Mouse (Mus musculus) erythroid progenitor cell, adult 5-6 weeks (primary cell): ENCODE results near the gene Eif2s1. TPM values are rescaled to one million over a fixed set of nuclear protein-coding genes. Genes with fewer than 3 reads are reported as not detected.

Experiments used
- ATAC-seq: replicated peaks from 2 replicates; pipeline ENCODE4 v1.8.0; 2016; ENCODE audit warnings: moderate number of reproducible peaks, mild to moderate bottlenecking, moderate TSS enrichment, inconsistent platforms; ENCODE audit not compliant: poor library complexity, low FRiP score, severe bottlenecking
- total RNA-seq, 2 experiments: library from RNA; stranded (forward) in 1 of 2; stranded (reverse) in 1 of 2; fragments of 150-400 nt in 1 of 2; fragments of 186-747, 209-891 nt in 1 of 2; gene quantifications; 2 replicates each; pipeline versions ENCODE4 v1.2.3 to v1.2.4; 2015 to 2017; ENCODE audit warnings: low replicate concordance in 2 of 2

Eif2s1 gene
- total RNA-seq (2015; ENCODE audit: low replicate concordance) (28.5 and 66.7 TPM in 2 replicates), total RNA-seq (2017; ENCODE audit: low replicate concordance) (34.2 and 35.0 TPM in 2 replicates)

DNA sequence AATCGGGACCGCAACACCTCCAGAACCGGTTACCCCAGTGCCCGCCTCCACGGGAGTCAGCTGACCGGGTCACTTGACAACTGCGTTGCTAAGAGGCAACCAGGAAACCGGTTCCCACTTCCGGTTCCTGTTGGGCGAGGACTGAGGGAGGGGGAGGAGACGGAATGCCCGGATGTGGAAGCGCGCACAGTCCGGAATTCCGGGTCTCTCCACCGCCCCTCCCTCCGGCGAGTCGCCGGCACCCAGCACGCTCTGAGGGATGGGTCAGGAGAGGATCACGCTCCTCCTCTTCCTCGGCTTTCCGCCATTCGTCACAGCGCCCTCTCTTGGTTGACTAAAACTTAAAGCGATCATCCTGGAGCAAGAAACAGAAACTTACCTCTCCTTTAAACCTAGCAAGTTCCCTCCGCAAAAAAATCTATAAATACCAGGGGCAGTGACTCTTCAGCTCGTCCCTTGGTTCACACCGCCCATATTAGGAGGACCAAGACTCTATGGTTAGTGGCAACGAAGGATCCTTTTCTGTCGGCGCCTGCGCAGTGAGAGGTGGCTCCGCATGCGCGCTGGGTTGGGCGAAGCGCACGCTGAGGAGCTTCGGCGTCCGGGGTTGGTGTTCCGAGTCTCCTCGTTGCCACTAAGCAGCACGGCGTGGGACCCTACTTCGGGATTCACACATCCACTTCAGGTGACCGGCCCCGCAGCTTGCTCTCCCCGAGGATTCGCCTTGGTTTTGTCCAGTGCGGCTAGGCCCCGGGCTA, at the start of gene Eif2s1, which contains the start of gene Atp6v1d:
Eif2s1 (plus strand) TSS at position 324 of the 758 bp plus-strand sequence.
Atp6v1d (minus strand) TSS at position 143 of the 758 bp plus-strand sequence.
- peak; percentile 87 for ATAC-seq

DNA sequence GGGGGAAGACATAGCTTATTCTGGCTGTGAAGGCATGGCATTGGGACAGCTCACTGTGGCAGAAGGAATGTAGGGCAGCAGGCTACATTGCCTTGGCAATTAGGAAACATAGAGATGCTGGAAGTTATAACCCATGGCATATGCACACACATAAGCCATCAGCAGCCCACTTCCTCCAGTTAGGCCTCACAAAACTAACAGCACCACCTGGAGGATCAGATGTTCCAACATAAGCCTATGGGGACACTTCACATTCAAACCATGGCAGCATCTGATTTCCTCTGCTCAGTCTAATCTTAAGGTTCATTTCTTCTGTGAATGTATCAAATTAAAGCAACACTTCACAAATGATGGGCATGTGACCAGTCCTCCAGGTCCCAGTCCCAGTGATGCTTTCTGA, 47.2 kb upstream of the Eif2s1 start:
- no peak for ATAC-seq

DNA sequence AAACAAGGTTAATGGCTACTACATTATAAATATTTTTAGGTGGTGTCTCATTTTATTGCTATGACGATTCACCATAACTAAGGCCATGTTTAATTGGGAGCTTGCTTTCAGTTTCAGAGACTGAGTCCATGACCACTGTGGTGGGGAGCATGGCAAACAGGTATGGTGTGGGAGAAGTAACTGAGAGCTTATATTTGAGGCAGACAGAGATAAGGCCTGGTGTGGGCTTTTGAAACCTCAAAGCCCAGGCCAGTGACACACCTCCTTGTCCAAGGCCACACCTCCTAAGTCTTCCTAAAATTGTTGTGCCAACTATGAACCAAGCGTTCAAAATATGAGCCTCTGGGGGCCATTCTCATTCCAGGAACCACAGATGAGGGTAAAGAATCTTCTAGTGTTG, 27.1 kb upstream of the Eif2s1 start:
- ATAC-seq: no peak

DNA sequence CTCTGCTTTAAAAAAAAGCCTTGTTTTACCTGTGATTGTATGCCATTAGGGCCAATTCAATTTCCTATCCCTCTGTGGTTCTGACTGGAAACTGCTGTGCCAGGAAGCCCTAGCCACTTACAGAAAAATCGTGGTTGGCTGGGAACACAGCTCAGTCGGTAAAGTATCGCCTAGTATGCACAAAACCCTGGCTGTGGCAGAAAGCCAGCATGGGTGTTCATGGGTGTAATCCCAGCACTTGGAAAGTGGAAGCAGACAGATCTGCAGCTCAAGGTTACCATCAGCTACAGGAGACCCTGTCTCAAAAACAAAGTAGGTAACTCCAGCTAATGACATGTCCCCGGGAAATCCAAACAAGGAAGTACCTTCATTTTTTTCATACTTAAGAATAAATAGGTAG, 21.7 kb upstream of the Eif2s1 start:
- ATAC-seq: no peak

DNA sequence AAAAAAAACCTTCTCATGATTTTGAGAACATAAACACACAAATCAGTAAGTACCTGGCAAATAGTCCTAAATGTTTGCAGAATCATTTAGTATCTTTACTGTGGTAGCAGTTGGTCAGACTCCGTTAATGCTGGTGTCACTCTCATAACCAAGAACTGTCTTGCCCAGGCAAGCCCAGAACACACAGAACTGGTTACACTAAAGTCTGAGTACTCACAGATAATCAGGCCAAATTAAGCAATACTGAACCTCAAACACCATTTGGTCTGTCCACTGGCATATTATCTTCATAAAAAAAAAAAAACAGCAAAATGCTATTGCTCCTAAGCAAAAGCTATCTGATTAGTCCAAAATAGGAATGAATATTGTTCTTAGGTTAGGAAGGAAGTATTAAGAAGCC, 19.2 kb upstream of the Eif2s1 start:
- ATAC-seq: no peak

DNA sequence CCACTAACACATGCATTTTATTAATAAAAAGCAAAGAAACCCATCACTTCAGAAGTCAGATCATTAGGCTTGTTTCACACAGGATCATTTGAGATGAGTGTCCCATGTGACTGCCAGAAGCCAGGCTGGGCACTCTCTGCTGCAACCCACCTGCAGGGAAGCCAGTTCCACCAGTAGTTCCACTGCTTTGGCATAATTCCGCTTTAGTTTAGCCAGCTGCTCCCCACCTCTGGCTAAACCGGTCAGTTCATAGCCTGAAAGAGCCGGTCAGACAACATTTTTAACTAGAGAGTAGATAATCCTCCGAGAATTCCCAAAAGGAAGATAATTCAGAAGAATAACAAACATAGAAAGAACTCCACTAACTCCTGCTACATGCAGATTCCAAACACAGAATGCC, 13.4 kb upstream of the Eif2s1 start:
- ATAC-seq: no peak

DNA sequence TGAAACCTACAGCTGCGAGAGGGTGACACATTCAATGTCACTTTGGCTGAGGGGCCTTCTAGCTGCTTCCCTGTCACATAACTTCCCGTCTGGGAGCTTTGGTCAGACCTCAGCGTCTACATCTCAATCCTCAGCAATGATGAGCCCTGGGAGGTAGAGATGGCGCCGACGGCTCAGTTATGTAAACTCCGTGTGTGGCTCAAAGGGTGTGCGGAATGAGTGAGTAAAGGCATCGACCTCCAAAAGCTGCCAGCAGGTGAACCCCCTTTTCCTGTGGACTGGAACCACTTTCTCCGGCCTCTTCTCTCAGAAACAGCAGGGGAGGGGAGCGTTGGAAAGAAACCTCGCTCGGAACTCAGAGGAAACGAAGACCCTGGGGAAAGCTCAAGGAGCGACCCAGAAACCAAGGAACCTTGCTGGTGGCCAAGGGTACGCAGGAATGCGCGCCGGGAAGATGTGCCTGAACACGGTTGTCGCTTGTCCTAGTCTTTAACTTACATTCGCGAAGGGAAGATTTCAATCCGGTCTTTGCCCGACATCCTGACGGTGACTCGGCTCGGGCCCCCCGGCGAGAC, 611 bp upstream of the Eif2s1 start:
- peak; percentile 17 for ATAC-seq

DNA sequence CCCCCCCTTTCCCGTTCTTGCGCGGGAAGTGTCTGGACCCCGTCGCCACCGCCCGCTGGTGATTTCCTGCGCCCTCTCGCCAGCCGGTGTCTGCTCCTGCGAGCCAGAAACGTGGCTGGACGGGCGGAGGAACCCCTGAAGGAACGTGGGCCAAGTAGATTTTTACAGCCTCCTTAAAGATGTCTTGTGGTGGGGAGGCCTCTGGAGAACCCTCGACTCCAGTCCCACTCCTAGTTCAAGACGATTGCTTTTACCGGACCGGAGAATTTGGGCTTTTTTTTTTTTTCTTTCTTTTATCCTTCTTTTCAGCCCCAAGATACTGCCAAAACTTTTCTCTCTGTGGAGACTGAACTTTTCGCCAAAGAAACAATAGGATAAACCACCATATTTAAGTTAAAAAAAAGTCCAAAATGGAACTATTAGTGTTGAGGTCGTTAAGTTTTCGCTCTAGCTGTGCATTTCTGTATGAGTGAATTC, 673 bp downstream of the Eif2s1 start:
- peak; percentile 53 for ATAC-seq

DNA sequence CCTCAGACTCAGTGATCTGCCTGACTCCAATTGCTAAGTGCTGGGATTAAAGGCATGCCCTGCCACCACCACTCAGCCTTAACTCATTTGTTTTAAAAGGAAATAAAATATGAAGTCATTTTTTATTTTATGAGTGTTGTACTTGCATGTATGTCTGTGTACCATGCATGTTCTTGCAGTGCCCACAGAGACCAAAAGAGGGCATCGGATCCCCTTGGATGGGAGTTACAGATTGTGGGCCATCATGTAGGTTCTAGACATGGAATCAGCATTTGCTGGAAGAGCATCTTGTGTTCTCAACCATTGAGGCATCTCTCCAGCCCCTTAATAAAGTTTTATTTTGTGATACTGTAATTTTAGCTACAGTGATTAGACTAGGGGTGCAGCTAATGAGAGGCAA, 3.8 kb downstream of the Eif2s1 start:
- no peak for ATAC-seq

DNA sequence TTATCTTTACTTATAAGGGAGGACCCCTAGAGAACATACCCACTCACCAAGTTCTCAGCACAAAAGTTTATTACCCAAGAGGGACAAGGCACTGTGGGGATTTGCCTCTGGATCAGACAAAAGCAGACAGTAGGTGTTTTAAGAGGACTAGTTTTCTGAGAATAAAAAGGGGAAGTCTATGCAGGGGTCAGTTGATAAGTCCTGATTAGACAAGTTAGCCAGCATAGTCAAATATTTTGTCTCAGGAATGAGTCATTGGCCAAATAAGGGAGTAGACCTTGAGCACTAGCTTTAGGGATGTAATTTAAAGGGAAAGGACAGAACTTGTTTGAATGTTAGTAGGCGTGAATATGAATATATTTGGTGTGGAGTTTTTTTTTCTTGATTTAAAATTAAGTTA, 6.5 kb downstream of the Eif2s1 start:
- ATAC-seq: no peak

DNA sequence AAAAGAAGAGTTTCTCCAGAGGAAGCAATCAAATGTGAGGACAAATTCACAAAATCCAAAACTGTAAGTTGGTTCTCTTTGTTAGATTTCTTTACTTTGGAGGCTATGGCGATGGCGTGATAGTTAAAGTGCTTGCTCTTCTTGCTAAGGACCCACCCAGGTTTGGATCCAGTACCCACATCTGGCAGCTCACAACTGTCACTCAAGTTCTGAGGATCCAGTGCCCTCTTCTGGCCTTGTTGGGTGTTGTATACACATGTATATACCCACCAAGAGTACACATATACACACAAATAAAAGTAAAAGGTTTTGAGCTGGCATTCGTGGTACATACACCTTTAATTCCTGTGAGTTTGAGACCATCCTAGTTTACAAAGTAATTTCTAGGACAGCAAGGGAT, 13.0 kb downstream of the Eif2s1 start:
- no peak for ATAC-seq

DNA sequence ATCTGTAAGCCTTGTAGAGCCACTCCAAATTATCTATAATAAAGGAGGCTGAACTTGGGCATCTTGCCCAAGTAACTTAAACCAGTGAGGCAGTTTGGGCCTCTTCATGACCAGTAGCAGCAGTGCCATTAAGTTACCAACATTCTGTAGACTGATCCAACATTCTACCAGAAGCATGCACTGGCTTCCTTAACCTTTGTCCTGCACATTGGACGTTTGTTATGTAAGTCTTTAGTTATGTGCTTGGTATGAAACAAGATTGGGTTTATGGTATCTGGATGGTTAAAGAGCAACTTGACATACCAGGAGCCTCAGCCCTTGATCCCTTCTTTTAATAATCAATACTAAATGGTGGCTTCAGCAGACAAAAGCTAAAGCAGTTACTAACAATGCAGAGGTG, 28.4 kb downstream of the Eif2s1 start:
- ATAC-seq: no peak

DNA sequence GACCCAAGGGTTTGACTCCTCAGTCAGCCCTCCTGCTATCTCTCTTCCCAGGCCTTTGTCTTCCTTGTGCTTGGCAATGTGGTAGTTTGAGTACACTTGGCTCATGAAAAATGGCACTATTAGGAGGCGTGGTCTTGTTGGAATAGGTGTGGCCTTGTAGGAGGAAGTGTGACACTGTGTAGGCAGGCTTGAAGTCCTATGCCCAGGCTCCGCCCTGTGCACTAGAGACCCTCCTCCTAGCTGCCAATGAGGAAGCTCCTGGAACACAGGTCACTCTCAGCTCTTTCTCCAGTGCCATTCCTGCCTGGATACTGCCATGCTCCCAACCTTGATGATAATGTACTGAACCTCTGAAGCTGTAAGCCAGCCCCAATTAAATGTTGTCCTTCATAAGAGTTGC, 29.5 kb downstream of the Eif2s1 start:
- no peak for ATAC-seq

DNA sequence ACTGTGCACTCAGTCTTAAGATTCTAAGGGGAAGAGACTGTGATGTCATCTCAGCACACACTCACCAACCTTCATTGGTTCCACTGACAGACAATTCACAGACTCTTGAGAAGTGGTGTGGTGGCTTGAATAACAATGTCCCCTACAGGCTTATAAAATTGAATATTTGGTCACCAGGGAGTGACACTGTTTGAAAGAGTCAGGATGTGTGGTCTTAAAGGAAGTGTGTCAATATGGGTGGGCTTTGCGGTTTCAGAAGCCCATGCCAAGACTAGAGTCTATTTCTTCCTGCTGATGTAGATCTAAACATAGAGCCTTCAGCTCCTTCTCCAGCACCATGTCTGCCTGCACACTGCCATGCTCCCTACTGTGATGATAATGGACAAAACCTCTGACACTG, 36.2 kb downstream of the Eif2s1 start:
- ATAC-seq: no peak

DNA sequence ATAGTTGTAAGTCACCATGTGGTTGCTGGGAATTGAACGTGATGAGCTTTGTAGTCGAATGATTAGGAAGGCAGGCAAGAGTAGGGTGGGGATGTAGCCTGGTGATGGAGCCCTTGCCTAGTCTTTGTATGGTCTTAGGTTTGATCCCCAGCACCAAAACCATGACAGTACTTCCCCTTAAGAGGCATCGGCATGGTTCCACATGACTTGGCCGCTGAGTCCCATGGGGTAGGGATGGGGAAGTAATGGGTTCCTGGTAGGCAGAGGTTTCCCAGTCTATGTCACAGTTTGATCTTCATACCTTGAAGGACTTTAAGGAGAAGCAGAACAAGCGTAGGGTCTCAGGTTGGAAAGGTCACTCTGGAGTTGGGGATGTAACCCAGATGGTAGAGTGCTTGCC, 39.8 kb downstream of the Eif2s1 start:
- ATAC-seq: no peak

DNA sequence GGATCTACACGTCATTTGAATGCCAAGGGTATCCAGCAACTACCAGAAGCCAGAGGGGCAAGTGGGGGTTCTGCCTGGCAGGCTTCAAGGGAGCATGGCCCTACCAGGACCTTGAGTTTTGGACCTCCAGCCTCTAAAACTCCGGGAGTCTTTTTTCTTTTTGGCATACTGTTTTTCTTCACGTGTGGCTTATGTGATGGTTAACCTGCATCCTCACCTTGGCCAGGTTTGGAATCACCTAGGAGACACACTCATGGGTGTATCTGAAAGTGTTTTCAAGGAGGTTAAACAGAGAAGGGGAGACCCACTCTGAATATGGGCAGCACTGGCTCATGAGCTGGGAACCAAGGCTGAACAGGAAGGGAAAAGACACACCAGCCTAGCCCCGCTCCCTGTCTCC, 41.7 kb downstream of the Eif2s1 start:
- no peak for ATAC-seq

DNA sequence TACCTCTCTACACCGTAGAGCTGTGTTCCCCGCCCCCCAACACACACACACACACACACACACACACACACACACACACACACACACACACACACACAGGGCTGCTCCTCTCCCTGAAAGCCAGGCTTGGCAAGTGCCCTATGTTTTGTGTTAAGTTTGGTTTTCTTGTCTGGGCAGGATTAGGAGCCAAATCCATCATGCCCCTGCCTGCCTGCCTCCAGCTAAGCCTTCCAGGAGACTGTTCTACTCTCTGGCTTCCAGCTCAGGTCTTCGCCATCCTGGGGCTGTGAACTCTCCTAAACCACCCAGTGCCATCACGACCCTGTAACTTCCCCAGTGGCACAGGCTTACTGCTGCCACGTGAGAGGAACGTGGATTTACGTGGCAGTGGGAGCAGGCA, 42.9 kb downstream of the Eif2s1 start:
- ATAC-seq: no peak

DNA sequence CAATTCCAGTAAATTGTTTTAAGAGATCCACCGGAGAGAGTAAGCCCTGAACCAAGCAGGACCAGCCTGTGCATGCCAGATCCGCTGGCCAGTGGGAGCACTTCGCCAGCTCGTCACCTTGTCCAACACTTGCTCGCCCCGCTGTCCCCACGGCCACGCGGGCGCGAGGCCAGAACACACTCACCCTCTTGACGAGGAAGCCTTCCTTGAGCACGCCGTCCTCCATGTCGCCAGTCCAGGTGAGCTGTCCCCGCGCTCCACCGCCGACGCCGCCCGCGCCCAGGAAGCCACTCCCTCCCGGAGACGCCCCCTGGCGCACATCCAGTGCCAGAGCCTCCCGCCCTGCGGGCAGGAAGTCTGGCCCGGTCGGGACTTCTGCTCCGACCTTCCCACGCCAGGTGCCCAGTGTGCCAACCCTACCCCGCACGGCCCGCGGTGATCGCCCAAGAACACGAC, 45.1 kb downstream of the Eif2s1 start, which contains the start of gene Plek2:
Plek2 (minus strand) TSS at position 258 of the 456 bp plus-strand sequence.
- peak; percentile 77 for ATAC-seq

DNA sequence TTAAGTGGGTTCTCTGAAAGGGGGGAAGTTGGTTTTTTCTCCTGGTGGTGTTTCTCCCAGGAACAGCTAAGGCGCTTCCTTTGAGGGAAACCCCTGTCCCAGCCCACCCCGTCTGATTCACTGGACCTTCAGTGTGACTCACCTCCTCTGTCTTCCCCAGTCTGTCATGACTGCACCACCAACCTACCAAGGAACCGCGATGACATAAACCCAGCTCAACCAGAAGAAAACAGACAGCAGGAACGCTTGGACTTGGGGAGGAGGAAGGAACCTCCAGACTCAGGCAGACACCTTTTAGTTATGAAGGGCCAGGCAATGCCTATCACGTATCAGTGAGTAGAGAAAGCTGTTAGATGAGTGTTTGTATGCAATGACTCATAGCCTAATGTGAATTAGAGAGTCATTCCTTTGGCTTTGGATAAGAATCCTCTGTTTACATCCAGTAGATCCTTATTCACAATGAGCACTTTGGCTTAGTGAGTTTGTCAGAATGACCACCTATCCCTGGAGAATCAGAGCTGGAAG, 46.5 kb downstream of the Eif2s1 start:
- no peak for ATAC-seq

DNA sequence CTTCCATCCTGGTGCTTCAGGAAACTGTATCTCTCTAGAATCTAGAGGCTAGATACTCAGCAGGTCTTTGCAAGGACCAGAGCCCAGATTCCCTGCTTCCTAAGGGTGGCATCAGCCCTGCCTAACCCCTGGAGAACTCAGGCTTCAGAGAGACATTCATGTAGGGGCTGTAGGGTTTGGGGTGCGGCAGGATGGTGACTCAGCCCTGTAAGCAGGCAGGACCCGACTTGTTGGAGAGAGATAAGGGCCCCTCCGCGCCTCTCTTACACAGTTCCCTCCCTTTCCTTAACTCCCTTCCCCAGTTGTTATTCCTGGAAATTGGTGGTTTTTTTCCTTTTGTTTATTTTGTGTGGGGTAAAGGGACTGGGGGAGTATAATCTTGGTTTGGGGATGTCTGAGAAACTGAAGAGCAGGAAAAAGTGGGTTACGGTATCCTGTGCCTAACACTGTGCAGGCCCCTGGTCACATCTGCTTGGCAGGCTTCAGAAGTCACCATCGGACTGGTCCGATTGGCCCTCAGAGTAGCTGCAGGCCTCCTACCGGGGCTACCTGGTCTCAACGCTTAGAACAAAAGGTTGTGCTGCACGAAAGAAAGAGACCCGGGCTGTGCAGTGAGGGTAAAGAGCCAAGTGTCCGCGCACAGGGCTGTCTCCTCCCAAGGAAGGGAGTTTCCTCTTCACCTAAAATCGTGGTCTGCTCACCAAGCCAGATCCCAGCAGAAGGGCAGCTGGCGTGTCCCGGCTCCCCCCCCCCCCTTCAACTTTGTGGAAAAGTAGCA, 49.3 kb downstream of the Eif2s1 start:
- peak; percentile 76 for ATAC-seq
